Mouse (Mus musculus) bone marrow macrophage, adult 2 months (primary cell): Measurements from ENCODE around the gene Castor2.

Source experiments
- CTCF ChIP-seq: IDR thresholded peaks from 2 replicates; pipeline ENCODE4 v1.5.1; 2012; ENCODE audit warnings: low read depth, mild to moderate bottlenecking, low read length, moderate library complexity
- POLR2A ChIP-seq: IDR thresholded peaks from 2 replicates; pipeline ENCODE4 v1.6.1; 2012; ENCODE audit warnings: mild to moderate bottlenecking, low read depth, low read length, borderline replicate concordance

DNA sequence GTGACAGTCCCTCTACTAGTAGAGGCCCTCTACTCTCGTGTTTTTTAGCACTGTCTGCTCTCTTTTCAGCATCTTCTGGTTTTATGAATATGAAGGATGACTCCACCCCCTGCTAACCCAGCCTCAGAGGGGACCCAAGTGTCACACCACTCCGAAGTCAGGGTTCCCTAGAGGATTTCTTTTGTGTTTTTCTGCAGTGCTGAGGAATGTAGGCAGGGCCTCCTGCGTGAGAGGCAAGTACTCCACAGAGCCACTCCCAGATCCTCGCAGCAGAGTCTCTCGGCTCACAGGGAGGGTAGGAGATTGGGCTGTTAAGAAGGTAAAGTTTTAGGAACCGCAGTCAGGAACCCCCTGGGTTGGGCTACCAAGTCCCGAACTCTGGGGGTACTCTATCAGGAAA is 41.7 kb downstream of the Castor2 start:
- TF ChIP-seq POLR2A (no peak), CTCF (no peak)
